Mouse (Mus musculus): ENCODE measurements around the gene Daam2. TPM values are rescaled to one million over a fixed set of nuclear protein-coding genes. Genes with fewer than 3 reads are reported as not detected.

Daam2 gene
- polyA plus RNA-seq, 1 experiment from 2014 or later: 3.1 TPM

DNA sequence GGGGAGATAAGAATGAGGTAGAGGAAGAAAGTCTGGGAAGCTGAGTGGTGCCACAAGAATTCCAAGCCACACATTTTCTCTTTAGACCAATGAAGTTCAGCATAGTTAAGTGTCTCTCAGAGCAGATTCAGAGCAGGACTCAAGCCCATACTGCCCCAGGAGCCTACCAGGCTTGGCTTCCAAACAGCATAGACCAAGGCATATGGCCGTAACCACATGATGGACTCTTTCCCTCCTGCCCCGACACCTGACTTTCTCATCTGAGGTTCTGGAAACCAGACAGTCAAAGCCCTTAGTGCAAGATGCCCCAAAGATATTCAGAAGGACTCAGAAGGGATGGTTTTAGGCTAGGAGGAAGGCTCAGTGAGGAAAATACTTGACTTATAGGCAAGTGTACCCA is 19.6 kb downstream of the Daam2 start:
- no peak overlapping the region for H3K27ac ChIP-seq
- no peak overlapping the region for H3K9ac ChIP-seq
- no peak for ATAC-seq (ENCODE audit: low FRiP score)
- H3K36me3 ChIP-seq (replicated peaks; ENCODE audit: control insufficient read depth, insufficient read depth): no peaks in the 10 kb centered on the region
- 0 out of 2 replicates have a peak, but pooled peaks cover under 1% of the 10 kb centered on the region for H3K4me1 ChIP-seq (replicated peaks; ENCODE audit: control insufficient read depth, insufficient read depth, low read length)
- no peaks in the 10 kb centered on the region for H3K9me3 ChIP-seq (ENCODE audit: control insufficient read depth, low read length)
- WGBS: 94% methylated on average over 2 of the region's 2 CpGs
- H3K27me3 ChIP-seq (ENCODE audit: control insufficient read depth, insufficient read depth, low read length): no peaks in the 10 kb centered on the region
- no peak for DNase-seq (ENCODE audit: low spot score)
- no peak overlapping the region for H3K4me2 ChIP-seq (replicated peaks)
- H3K4me3 ChIP-seq (replicated peaks; ENCODE audit: low read length): no peak overlapping the region

- Histone ChIP-seq H3K9ac (no peak overlapping the region), H3K27me3 (ENCODE audit: control insufficient read depth, insufficient read depth, low read length) (no peaks in the 10 kb centered on the region), H3K4me3 (replicated peaks; ENCODE audit: low read length) (no peak overlapping the region), H3K4me2 (replicated peaks) (no peak overlapping the region), H3K4me1 (replicated peaks; ENCODE audit: control insufficient read depth, insufficient read depth, low read length) (peaks cover 11% of the 10 kb centered on the region; the same call in 1 of the 2 replicates), H3K27ac (no peak overlapping the region), H3K9me3 (ENCODE audit: control insufficient read depth, low read length) (no peaks in the 10 kb centered on the region), H3K36me3 (replicated peaks; ENCODE audit: control insufficient read depth, insufficient read depth) (no peaks in the 10 kb centered on the region)
- WGBS: 70% methylated on average over 14 of the region's 14 CpGs
- DNase-seq (ENCODE audit: low spot score) (no peak), ATAC-seq (ENCODE audit: low FRiP score) (no peak)
Measured at GRCm38 (mm10) chr17:49540706-49541105, 23.4 kb downstream of the Daam2 start.

DNA sequence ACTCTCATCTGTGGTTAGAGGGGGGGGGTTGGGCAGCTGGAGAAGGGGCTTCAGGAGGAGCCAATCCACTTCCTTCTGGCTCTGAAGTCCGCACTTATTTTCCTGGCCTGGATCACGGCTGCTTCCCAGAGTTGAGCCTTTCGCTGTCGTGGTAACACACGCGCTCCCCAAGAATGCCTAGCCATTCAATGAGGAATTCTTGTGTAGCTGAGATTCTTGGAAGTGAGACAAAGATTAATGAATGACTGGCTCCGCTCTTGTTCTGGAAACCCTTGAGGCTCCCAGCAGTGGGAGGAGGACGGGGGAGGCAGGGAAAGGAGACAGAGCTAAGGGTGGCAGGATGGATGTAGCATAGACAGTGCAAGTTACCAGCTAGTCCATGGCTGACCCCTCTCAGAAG is 24.9 kb downstream of the Daam2 start:
- ATAC-seq (ENCODE audit: low FRiP score) (peak; percentile 87), DNase-seq (ENCODE audit: low spot score) (peak; percentile 79)
- Histone ChIP-seq H3K36me3 (replicated peaks; ENCODE audit: control insufficient read depth, insufficient read depth) (no peaks in the 10 kb centered on the region), H3K4me3 (replicated peaks; ENCODE audit: low read length) (no peak overlapping the region), H3K4me2 (replicated peaks) (no peak overlapping the region), H3K4me1 (replicated peaks; ENCODE audit: control insufficient read depth, insufficient read depth, low read length) (peaks cover 17% of the 10 kb centered on the region; the same call in 1 of the 2 replicates), H3K9ac (no peak overlapping the region), H3K27me3 (ENCODE audit: control insufficient read depth, insufficient read depth, low read length) (no peaks in the 10 kb centered on the region), H3K9me3 (ENCODE audit: control insufficient read depth, low read length) (no peaks in the 10 kb centered on the region), H3K27ac (no peak overlapping the region; the same call in 1 of the 2 replicates)
- WGBS: 9% methylated on average over 8 of the region's 8 CpGs

- DNase-seq (ENCODE audit: low spot score) (no peak), ATAC-seq (ENCODE audit: low FRiP score) (no peak)
- Histone ChIP-seq H3K9me3 (ENCODE audit: control insufficient read depth, low read length) (no peaks in the 10 kb centered on the region), H3K36me3 (replicated peaks; ENCODE audit: control insufficient read depth, insufficient read depth) (no peaks in the 10 kb centered on the region), H3K4me3 (replicated peaks; ENCODE audit: low read length) (no peak overlapping the region), H3K4me1 (replicated peaks; ENCODE audit: control insufficient read depth, insufficient read depth, low read length) (peaks cover 17% of the 10 kb centered on the region; the same call in 1 of the 2 replicates), H3K9ac (no peak overlapping the region), H3K27ac (no peak overlapping the region), H3K27me3 (ENCODE audit: control insufficient read depth, insufficient read depth, low read length) (no peaks in the 10 kb centered on the region), H3K4me2 (replicated peaks) (no peak overlapping the region)
- WGBS: 62% methylated on average over 4 of the region's 4 CpGs
Measured at GRCm38 (mm10) chr17:49535580-49535979, 28.6 kb downstream of the Daam2 start.

- peaks cover 13% of the 10 kb centered on the region; the same call in 1 of the 2 replicates for H3K4me1 ChIP-seq (replicated peaks; ENCODE audit: control insufficient read depth, insufficient read depth, low read length)
- H3K4me3 ChIP-seq (replicated peaks; ENCODE audit: low read length): no peak overlapping the region
- no peaks in the 10 kb centered on the region for H3K27me3 ChIP-seq (ENCODE audit: control insufficient read depth, insufficient read depth, low read length)
- no peak overlapping the region for H3K27ac ChIP-seq
- DNase-seq (ENCODE audit: low spot score) (no peak), ATAC-seq (ENCODE audit: low FRiP score) (no peak)
- 65% methylated on average over 9 of the region's 9 CpGs for WGBS
- no peaks in the 10 kb centered on the region for H3K36me3 ChIP-seq (replicated peaks; ENCODE audit: control insufficient read depth, insufficient read depth)
- no peak overlapping the region for H3K4me2 ChIP-seq (replicated peaks)
- H3K9ac ChIP-seq: no peak overlapping the region
- H3K9me3 ChIP-seq (ENCODE audit: control insufficient read depth, low read length): no peaks in the 10 kb centered on the region
Measured at GRCm38 (mm10) chr17:49534267-49534719, 29.9 kb downstream of the Daam2 start.

GRCm38 (mm10) chr17:49531661-49532060 is 32.5 kb downstream of the Daam2 start:
- DNase-seq (ENCODE audit: low spot score) (no peak), ATAC-seq (ENCODE audit: low FRiP score) (no peak)
- no peaks in the 10 kb centered on the region for H3K9me3 ChIP-seq (ENCODE audit: control insufficient read depth, low read length)
- no peak overlapping the region for H3K9ac ChIP-seq
- 0 out of 2 replicates have a peak, but pooled peaks cover 6% of the 10 kb centered on the region for H3K4me1 ChIP-seq (replicated peaks; ENCODE audit: control insufficient read depth, insufficient read depth, low read length)
- no peak overlapping the region for H3K4me3 ChIP-seq (replicated peaks; ENCODE audit: low read length)
- 95% methylated on average over 5 of the region's 5 CpGs for WGBS
- H3K27me3 ChIP-seq (ENCODE audit: control insufficient read depth, insufficient read depth, low read length): no peaks in the 10 kb centered on the region
- no peak overlapping the region for H3K4me2 ChIP-seq (replicated peaks)
- H3K27ac ChIP-seq: no peak overlapping the region
- H3K36me3 ChIP-seq (replicated peaks; ENCODE audit: control insufficient read depth, insufficient read depth): no peaks in the 10 kb centered on the region

DNA sequence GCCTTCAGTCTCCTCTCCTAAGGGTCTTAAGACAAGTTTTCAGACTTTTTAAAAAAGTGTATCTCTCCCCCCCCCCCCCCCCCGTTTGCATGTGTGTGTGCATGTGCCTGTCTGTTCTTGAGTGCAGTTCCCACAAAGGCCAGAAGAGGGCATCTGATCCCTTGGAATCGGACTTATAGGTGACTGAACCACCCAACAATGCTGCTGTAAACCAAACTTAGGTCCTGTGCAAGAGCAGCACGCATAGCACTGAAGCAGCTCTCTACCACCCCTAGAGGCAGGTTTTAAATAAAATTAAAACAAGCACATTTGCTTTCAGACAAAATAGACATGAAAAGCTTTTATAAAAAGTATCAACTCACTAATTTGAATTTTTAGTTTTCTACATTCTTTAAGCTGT is 33.9 kb downstream of the Daam2 start:
- WGBS: 22% methylated on average over 3 of the region's 3 CpGs
- no peak overlapping the region for H3K27ac ChIP-seq
- 0 out of 2 replicates have a peak, but pooled peaks cover 6% of the 10 kb centered on the region for H3K4me1 ChIP-seq (replicated peaks; ENCODE audit: control insufficient read depth, insufficient read depth, low read length)
- H3K27me3 ChIP-seq (ENCODE audit: control insufficient read depth, insufficient read depth, low read length): no peaks in the 10 kb centered on the region
- no peaks in the 10 kb centered on the region for H3K9me3 ChIP-seq (ENCODE audit: control insufficient read depth, low read length)
- no peak overlapping the region for H3K4me2 ChIP-seq (replicated peaks)
- no peak for ATAC-seq (ENCODE audit: low FRiP score)
- no peak overlapping the region for H3K9ac ChIP-seq
- DNase-seq (ENCODE audit: low spot score): no peak
- no peak overlapping the region for H3K4me3 ChIP-seq (replicated peaks; ENCODE audit: low read length)
- no peaks in the 10 kb centered on the region for H3K36me3 ChIP-seq (replicated peaks; ENCODE audit: control insufficient read depth, insufficient read depth)

DNA sequence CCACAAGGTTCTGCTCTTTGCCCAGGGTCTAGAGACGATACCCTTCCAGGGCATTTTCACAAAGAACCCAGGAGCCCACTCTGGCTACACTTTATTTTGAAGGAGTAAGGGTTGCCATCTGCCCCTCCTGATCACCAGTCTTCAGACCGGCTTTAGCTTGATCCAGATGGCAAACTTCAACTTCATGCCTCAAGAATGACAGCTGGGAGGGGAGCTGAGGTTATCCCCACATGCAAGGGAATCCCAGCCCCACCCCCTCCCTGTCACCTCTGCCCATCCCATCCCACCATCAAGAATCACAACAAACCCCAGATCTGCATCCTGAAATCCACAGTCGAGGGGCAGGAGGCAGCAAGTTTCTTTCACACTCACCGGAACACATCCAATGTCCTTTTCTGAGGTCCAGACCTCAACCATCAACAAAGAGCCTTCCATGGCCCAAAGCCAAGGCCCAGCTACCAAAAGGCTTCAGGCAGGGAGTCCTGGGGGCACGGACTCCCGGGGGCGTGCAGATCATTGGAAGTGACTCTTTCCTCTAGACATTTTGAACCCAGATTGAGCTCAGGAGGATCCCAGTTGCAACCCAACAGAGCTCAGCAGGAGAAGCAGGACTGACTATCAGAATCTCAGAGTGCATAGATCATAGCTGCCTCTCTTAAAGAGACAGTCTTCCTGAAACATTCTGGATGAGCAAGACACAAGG is 35.5 kb downstream of the Daam2 start:
- Histone ChIP-seq H3K4me3 (replicated peaks; ENCODE audit: low read length) (no peak overlapping the region), H3K27ac (no peak overlapping the region), H3K9me3 (ENCODE audit: control insufficient read depth, low read length) (no peaks in the 10 kb centered on the region), H3K4me1 (replicated peaks; ENCODE audit: control insufficient read depth, insufficient read depth, low read length) (no peaks in the 10 kb centered on the region), H3K4me2 (replicated peaks) (no peak overlapping the region), H3K27me3 (ENCODE audit: control insufficient read depth, insufficient read depth, low read length) (no peaks in the 10 kb centered on the region), H3K36me3 (replicated peaks; ENCODE audit: control insufficient read depth, insufficient read depth) (no peaks in the 10 kb centered on the region), H3K9ac (no peak overlapping the region)
- 64% methylated on average over 7 of the region's 7 CpGs for WGBS
- no peak for ATAC-seq (ENCODE audit: low FRiP score)
- no peak for DNase-seq (ENCODE audit: low spot score)

- ATAC-seq (ENCODE audit: low FRiP score): no peak
Measured at GRCm38 (mm10) chr17:49528033-49528432, 36.1 kb downstream of the Daam2 start.

More at GRCm38 (mm10) chr17:49528033-49528432, 36.1 kb downstream of the Daam2 start:
- WGBS: 87% methylated on average over 4 of the region's 4 CpGs
- Histone ChIP-seq H3K4me1 (replicated peaks; ENCODE audit: control insufficient read depth, insufficient read depth, low read length) (no peaks in the 10 kb centered on the region), H3K27ac (no peak overlapping the region), H3K27me3 (ENCODE audit: control insufficient read depth, insufficient read depth, low read length) (no peaks in the 10 kb centered on the region), H3K4me2 (replicated peaks) (no peak overlapping the region), H3K9ac (no peak overlapping the region), H3K4me3 (replicated peaks; ENCODE audit: low read length) (no peak overlapping the region), H3K36me3 (replicated peaks; ENCODE audit: control insufficient read depth, insufficient read depth) (no peaks in the 10 kb centered on the region), H3K9me3 (ENCODE audit: control insufficient read depth, low read length) (no peaks in the 10 kb centered on the region)
- no peak for DNase-seq (ENCODE audit: low spot score)
